In the genomic region with DNA sequence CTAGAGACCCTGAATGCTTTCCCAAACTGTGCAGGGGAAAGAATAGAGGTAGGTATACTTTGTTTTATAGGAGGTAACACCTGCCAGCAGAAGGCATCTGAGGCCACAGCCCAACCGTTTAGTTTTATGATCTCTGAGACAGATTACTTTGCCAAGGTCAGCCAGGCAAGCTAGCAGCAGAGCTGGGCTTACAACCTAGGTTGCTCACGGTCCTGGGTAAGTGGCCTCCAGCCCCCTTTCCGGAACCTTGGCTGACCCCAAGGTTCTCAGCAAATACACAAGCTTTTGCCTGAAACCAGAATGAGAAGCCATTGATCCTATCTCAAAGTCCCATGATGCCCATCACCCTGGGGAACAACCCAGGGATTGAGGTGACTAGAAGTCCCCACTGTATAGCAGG, we compare ENCODE assay signal across 21 mouse cellular contexts. TPM values are rescaled to one million over a fixed set of nuclear protein-coding genes. Genes with fewer than 3 reads are reported as not detected.
DNase-seq lines count a peak whose midpoint lies in the region; ATAC-seq and TF ChIP-seq lines count a peak whose summit lies in the region.
"Had no signal": no experiment of that assay in that cellular context is flagged by ENCODE, and none has a peak within 500 bp of the region (broad histone marks: within the 10 kb centered on the region; RNA-seq: fewer than 3 reads in every experiment).

No protein-coding gene starts in this region.

- H3K9me3 ChIP-seq in intestine, embryonic 15.5 days, result no peaks in the 10 kb centered on the region
- H3K9me3 ChIP-seq in stomach, embryonic 15.5 days, result no peaks in the 10 kb centered on the region
- no peaks in the 10 kb centered on the region for H3K9me3 ChIP-seq in forebrain, embryonic 12.5 days
- H3K9me3 ChIP-seq: forebrain, embryonic 10.5 days; limb, embryonic 10.5 days; lung, embryonic 15.5 days; neural tube, embryonic 13.5 days had no signal

- WGBS in intestine, embryonic 15.5 days, result 40% methylated on average over 3 of the region's 3 CpGs
- WGBS in stomach, embryonic 15.5 days, result 59% methylated on average over 3 of the region's 3 CpGs
- WGBS in forebrain, embryonic 12.5 days, result 93% methylated on average over 3 of the region's 3 CpGs

- peak overlapping the region; percentile 89 for H3K27ac ChIP-seq in layer of hippocampus, adult 2 months
- H3K27ac ChIP-seq in intestine, embryonic 15.5 days, result peak overlapping the region; percentile 93
- peak overlapping the region; percentile 87; the same call in 1 of the 2 replicates for H3K27ac ChIP-seq in stomach, embryonic 15.5 days
- H3K27ac ChIP-seq in forebrain, embryonic 12.5 days, result no peak overlapping the region
- H3K27ac ChIP-seq: neural tube, embryonic 13.5 days had no signal

- no peak overlapping the region for H3K4me3 ChIP-seq in layer of hippocampus, adult 2 months
- H3K4me3 ChIP-seq in intestine, embryonic 15.5 days (replicated peaks), result no peak overlapping the region
- no peak overlapping the region for H3K4me3 ChIP-seq in stomach, embryonic 15.5 days (replicated peaks)
- H3K4me3 ChIP-seq in forebrain, embryonic 12.5 days (replicated peaks), result no peak overlapping the region
- H3K4me3 ChIP-seq: forebrain, embryonic 10.5 days; limb, embryonic 10.5 days; lung, embryonic 15.5 days; neural tube, embryonic 13.5 days had no signal

- H3K4me1 ChIP-seq in intestine, embryonic 15.5 days (replicated peaks), result peaks cover 70% of the 10 kb centered on the region
- H3K4me1 ChIP-seq in stomach, embryonic 15.5 days, result peaks cover 61% of the 10 kb centered on the region
- H3K4me1 ChIP-seq in forebrain, embryonic 12.5 days, result peaks cover 13% of the 10 kb centered on the region

- no peak for TF ChIP-seq CTCF in layer of hippocampus, adult 2 months (conservative IDR thresholded peaks at IDR 0.05)

- DNase-seq in layer of hippocampus, adult 2 months (ENCODE audit: low spot score in 2 of 2), result no peak
- no peak for DNase-seq in layer of hippocampus, postnatal 25 days (ENCODE audit: extremely low spot score in 1 of 2, low spot score in 1 of 2)
- peak; percentile 42 for DNase-seq in kidney, postnatal 10 days
- DNase-seq in thymus, postnatal 25 days, result no peak
- no peak for DNase-seq in embryo, embryonic 10.5 days (ENCODE audit: low spot score)
- DNase-seq: cerebellum, postnatal 14 days; layer of hippocampus, postnatal 36 days; midbrain, embryonic 14.5 days; right cerebral cortex, postnatal 25 days; thymus, postnatal 36 days had no signal

- H3K27me3 ChIP-seq in intestine, embryonic 15.5 days (replicated peaks), result no peaks in the 10 kb centered on the region
- H3K27me3 ChIP-seq in stomach, embryonic 15.5 days (replicated peaks), result no peaks in the 10 kb centered on the region
- H3K27me3 ChIP-seq in forebrain, embryonic 12.5 days, result peaks cover 4% of the 10 kb centered on the region; the same call in 1 of the 2 replicates
- H3K27me3 ChIP-seq: lung, embryonic 15.5 days; Patski had no signal

- H3K9ac ChIP-seq in intestine, embryonic 15.5 days, result 0 out of 2 replicates have a peak overlapping the region, but pooled peaks have one; percentile 3
- no peak overlapping the region for H3K9ac ChIP-seq in stomach, embryonic 15.5 days
- H3K9ac ChIP-seq in forebrain, embryonic 12.5 days, result no peak overlapping the region
- H3K9ac ChIP-seq: lung, embryonic 15.5 days; neural tube, embryonic 13.5 days had no signal

- H3K36me3 ChIP-seq in intestine, embryonic 15.5 days, result no peaks in the 10 kb centered on the region
- no peaks in the 10 kb centered on the region for H3K36me3 ChIP-seq in stomach, embryonic 15.5 days
- H3K36me3 ChIP-seq in forebrain, embryonic 12.5 days (replicated peaks), result no peaks in the 10 kb centered on the region
- H3K36me3 ChIP-seq: forebrain, embryonic 10.5 days; limb, embryonic 10.5 days; lung, embryonic 15.5 days; neural tube, embryonic 13.5 days had no signal

- peak overlapping the region; percentile 83 for H3K4me2 ChIP-seq in intestine, embryonic 15.5 days (replicated peaks)
- H3K4me2 ChIP-seq in stomach, embryonic 15.5 days, result peak overlapping the region; percentile 16; the same call in 1 of the 2 replicates
- H3K4me2 ChIP-seq in forebrain, embryonic 12.5 days, result no peak overlapping the region
- H3K4me2 ChIP-seq: lung, embryonic 15.5 days; neural tube, embryonic 13.5 days had no signal

- no peak for ATAC-seq in intestine, embryonic 15.5 days
- ATAC-seq in stomach, embryonic 15.5 days (ENCODE audit: insufficient read depth, low FRiP score, low read depth), result no peak
- no peak for ATAC-seq in forebrain, embryonic 12.5 days (ENCODE audit: low FRiP score)
- ATAC-seq: inflammation-experienced regulatory T-cells, adult 6 months; Patski had no signal

RNA-seq across cellular contexts. Expression of a gene that starts 9.0 kb away (rescaled TPM):
- 100 to 1,000 TPM; 122 to 137 TPM for total RNA-seq in layer of hippocampus, adult 2 months (2021)
- total RNA-seq in layer of hippocampus, postnatal 25 days (2021), result 100 to 1,000 TPM; 101 to 146 TPM
- 120 and 126 TPM in 2 replicates for polyA plus RNA-seq in intestine, embryonic 15.5 days (2015; fragmentation: Nextera tagmentation; extraction: Ambion mirVana)
- 132 and 135 TPM in 2 replicates for polyA plus RNA-seq in stomach, embryonic 15.5 days (2015; fragmentation: Nextera tagmentation; extraction: Ambion mirVana)
- 12.1 and 12.6 TPM in 2 replicates for polyA plus RNA-seq in forebrain, embryonic 12.5 days (2016; fragmentation: Nextera tagmentation; extraction: Ambion mirVana)
- total RNA-seq: megakaryocyte progenitor cell, adult 5-6 weeks had no signal

RNA-seq across cellular contexts. Expression of a gene that starts 22.1 kb away (rescaled TPM):
- total RNA-seq in layer of hippocampus, adult 2 months (2021), result 10 to 100 TPM; 40.8 to 41.0 TPM
- 10 to 100 TPM; 41.0 to 45.2 TPM for total RNA-seq in layer of hippocampus, postnatal 25 days (2021)
- polyA plus RNA-seq in intestine, embryonic 15.5 days (2015; fragmentation: Nextera tagmentation; extraction: Ambion mirVana), result 51.1 and 61.9 TPM in 2 replicates
- 60.6 and 61.8 TPM in 2 replicates for polyA plus RNA-seq in stomach, embryonic 15.5 days (2015; fragmentation: Nextera tagmentation; extraction: Ambion mirVana)
- 60.5 and 67.4 TPM in 2 replicates for polyA plus RNA-seq in forebrain, embryonic 12.5 days (2016; fragmentation: Nextera tagmentation; extraction: Ambion mirVana)

RNA-seq across cellular contexts. Expression of a gene that starts 26.1 kb away (rescaled TPM):
- 1 to 10 TPM; 6.2 to 6.9 TPM for total RNA-seq in layer of hippocampus, adult 2 months (2021)
- total RNA-seq in layer of hippocampus, postnatal 25 days (2021), result 10 to 100 TPM in 1 of 2 experiments, 1 to 10 TPM in 1; 3.9 to 11.3 TPM
- polyA plus RNA-seq in intestine, embryonic 15.5 days (2015; fragmentation: Nextera tagmentation; extraction: Ambion mirVana), result 9.4 and 18.5 TPM in 2 replicates
- 17.9 and 18.1 TPM in 2 replicates for polyA plus RNA-seq in stomach, embryonic 15.5 days (2015; fragmentation: Nextera tagmentation; extraction: Ambion mirVana)
- 4.7 and 6.2 TPM in 2 replicates for polyA plus RNA-seq in forebrain, embryonic 12.5 days (2016; fragmentation: Nextera tagmentation; extraction: Ambion mirVana)
- total RNA-seq: hematopoietic stem cell, adult 5-6 weeks; megakaryocyte progenitor cell, adult 5-6 weeks had no signal

RNA-seq across cellular contexts. Expression of a gene that starts 29.7 kb away (rescaled TPM):
- 10 to 100 TPM; 10.3 to 11.2 TPM for total RNA-seq in layer of hippocampus, adult 2 months (2021)
- 10 to 100 TPM; 13.0 to 17.5 TPM for total RNA-seq in layer of hippocampus, postnatal 25 days (2021)
- polyA plus RNA-seq in intestine, embryonic 15.5 days (2015; fragmentation: Nextera tagmentation; extraction: Ambion mirVana), result 9.3 and 11.0 TPM in 2 replicates
- 12.4 and 14.7 TPM in 2 replicates for polyA plus RNA-seq in stomach, embryonic 15.5 days (2015; fragmentation: Nextera tagmentation; extraction: Ambion mirVana)
- 3.3 and 4.0 TPM in 2 replicates for polyA plus RNA-seq in forebrain, embryonic 12.5 days (2016; fragmentation: Nextera tagmentation; extraction: Ambion mirVana)
- total RNA-seq: hematopoietic stem cell, adult 5-6 weeks; megakaryocyte progenitor cell, adult 5-6 weeks had no signal
- polyA plus RNA-seq: forebrain, embryonic 10.5 days; midbrain, embryonic 14.5 days had no signal

RNA-seq across cellular contexts. Expression of a gene that starts 31.7 kb away (rescaled TPM):
- total RNA-seq in layer of hippocampus, adult 2 months (2021), result under 1 TPM; 0.07 to 0.46 TPM
- total RNA-seq in layer of hippocampus, postnatal 25 days (2021), result under 1 TPM; 0.34 to 0.45 TPM
- 16.1 and 40.7 TPM in 2 replicates for polyA plus RNA-seq in intestine, embryonic 15.5 days (2015; fragmentation: Nextera tagmentation; extraction: Ambion mirVana)
- 49.2 and 72.3 TPM in 2 replicates for polyA plus RNA-seq in stomach, embryonic 15.5 days (2015; fragmentation: Nextera tagmentation; extraction: Ambion mirVana)
- polyA plus RNA-seq in forebrain, embryonic 12.5 days (2016; fragmentation: Nextera tagmentation; extraction: Ambion mirVana), result 0.08 and 0.09 TPM in 2 replicates
- total RNA-seq: hematopoietic stem cell, adult 5-6 weeks; megakaryocyte progenitor cell, adult 5-6 weeks had no signal
- polyA plus RNA-seq: forebrain, embryonic 10.5 days; inflammation-experienced regulatory T-cells, adult 6 months; limb, embryonic 10.5 days; midbrain, embryonic 14.5 days had no signal
